Comparison of ENCODE assay signal across 9 mouse cellular contexts in genomic region chr2:45435261-45435980, GRCm38 (mm10).
A peak's percentile ranks its signal among the peaks of the same experiment; 100 is the strongest.
DNase-seq lines count a peak whose midpoint lies in the region; ATAC-seq lines count a peak whose summit lies in the region.
"Had no signal": no experiment of that assay in that cellular context is flagged by ENCODE, and none has a peak within 500 bp of the region (broad histone marks: within the 10 kb centered on the region; RNA-seq: fewer than 3 reads in every experiment).

No protein-coding gene starts in this region.

- DNase-seq in adrenal gland, adult (ENCODE audit: inconsistent age in 2 of 2, low spot score in 1 of 2), result peak; percentile 21 to 65
- DNase-seq in adrenal gland, postnatal 4 days (ENCODE audit: low spot score in 2 of 2), result no peak
- peak; percentile 87 to 91 for DNase-seq in kidney, postnatal 25 days
- no peak for DNase-seq in layer of hippocampus, postnatal 25 days (ENCODE audit: extremely low spot score in 1 of 2, low spot score in 1 of 2)

- no peaks in the 10 kb centered on the region for H3K4me1 ChIP-seq in liver, embryonic 16.5 days (ENCODE audit: control insufficient read depth, low read depth, low read length)
- peaks cover 24% of the 10 kb centered on the region for H3K4me1 ChIP-seq in liver, embryonic 12.5 days
- no peaks in the 10 kb centered on the region for H3K4me1 ChIP-seq in brown adipose tissue, adult 24 weeks (ENCODE audit: control insufficient read depth, insufficient read depth, insufficient read length, low read length)
- H3K4me1 ChIP-seq in neural tube, embryonic 15.5 days, result peaks cover 3% of the 10 kb centered on the region; the same call in 1 of the 2 replicates

- H3K36me3 ChIP-seq in liver, embryonic 16.5 days (ENCODE audit: control insufficient read depth, insufficient read depth), result no peaks in the 10 kb centered on the region
- H3K36me3 ChIP-seq in liver, embryonic 12.5 days, result no peaks in the 10 kb centered on the region
- no peaks in the 10 kb centered on the region for H3K36me3 ChIP-seq in neural tube, embryonic 15.5 days
- H3K36me3 ChIP-seq: embryonic facial prominence, embryonic 12.5 days had no signal

- no peak overlapping the region for H3K9ac ChIP-seq in liver, embryonic 16.5 days (ENCODE audit: low read depth, low read length)
- H3K9ac ChIP-seq in liver, embryonic 12.5 days, result no peak overlapping the region
- no peak overlapping the region for H3K9ac ChIP-seq in neural tube, embryonic 15.5 days (replicated peaks)
- H3K9ac ChIP-seq: embryonic facial prominence, embryonic 12.5 days had no signal

- H3K4me3 ChIP-seq in liver, embryonic 16.5 days (ENCODE audit: low read depth, low read length), result no peak overlapping the region
- no peak overlapping the region for H3K4me3 ChIP-seq in liver, embryonic 12.5 days
- no peak overlapping the region for H3K4me3 ChIP-seq in brown adipose tissue, adult 24 weeks (ENCODE audit: insufficient read depth, low read depth, low read length)
- no peak overlapping the region for H3K4me3 ChIP-seq in neural tube, embryonic 15.5 days (replicated peaks)
- H3K4me3 ChIP-seq: embryonic facial prominence, embryonic 12.5 days had no signal

- ATAC-seq in liver, embryonic 16.5 days (ENCODE audit: low read depth), result peak; percentile 52; the same call in 1 of the 2 replicates
- no peak for ATAC-seq in liver, embryonic 12.5 days
- ATAC-seq in neural tube, embryonic 15.5 days (ENCODE audit: low FRiP score), result no peak

- no peaks in the 10 kb centered on the region for H3K9me3 ChIP-seq in liver, embryonic 16.5 days (replicated peaks; ENCODE audit: control insufficient read depth, low read length)
- no peaks in the 10 kb centered on the region for H3K9me3 ChIP-seq in liver, embryonic 12.5 days (replicated peaks)
- H3K9me3 ChIP-seq in neural tube, embryonic 15.5 days (replicated peaks), result no peaks in the 10 kb centered on the region
- H3K9me3 ChIP-seq: embryonic facial prominence, embryonic 12.5 days had no signal

- H3K27ac ChIP-seq in liver, embryonic 16.5 days (ENCODE audit: low read length), result no peak overlapping the region
- no peak overlapping the region for H3K27ac ChIP-seq in liver, embryonic 12.5 days
- H3K27ac ChIP-seq in brown adipose tissue, adult 24 weeks (replicated peaks; ENCODE audit: low read depth, low read length), result peak overlapping the region; percentile 78
- no peak overlapping the region for H3K27ac ChIP-seq in neural tube, embryonic 15.5 days (replicated peaks)
- H3K27ac ChIP-seq: embryonic facial prominence, embryonic 12.5 days had no signal

- H3K27me3 ChIP-seq in liver, embryonic 16.5 days (ENCODE audit: control insufficient read depth, insufficient read depth, low read depth, low read length), result no peaks in the 10 kb centered on the region
- H3K27me3 ChIP-seq in liver, embryonic 12.5 days (replicated peaks), result no peaks in the 10 kb centered on the region
- H3K27me3 ChIP-seq in neural tube, embryonic 15.5 days (replicated peaks), result no peaks in the 10 kb centered on the region
- H3K27me3 ChIP-seq: embryonic facial prominence, embryonic 12.5 days had no signal

- no peak overlapping the region for H3K4me2 ChIP-seq in liver, embryonic 16.5 days (ENCODE audit: low read depth, low read length)
- no peak overlapping the region for H3K4me2 ChIP-seq in liver, embryonic 12.5 days
- H3K4me2 ChIP-seq in neural tube, embryonic 15.5 days, result no peak overlapping the region
- H3K4me2 ChIP-seq: embryonic facial prominence, embryonic 12.5 days had no signal

- 62% methylated on average over 6 of the region's 6 CpGs for WGBS in liver, embryonic 16.5 days (ENCODE audit: insufficient replicate concordance)
- WGBS in liver, embryonic 12.5 days (ENCODE audit: insufficient replicate concordance), result 74% methylated on average over 6 of the region's 6 CpGs
- WGBS in neural tube, embryonic 15.5 days, result 53% methylated on average over 6 of the region's 6 CpGs

Comparison
In these comparisons a context has a peak if more than half of its experiments do, and no peak if none do; other contexts are left out.
1. DNase-seq: peak in adrenal gland, adult (2 of 2) and kidney, postnatal 25 days (2 of 2); none in adrenal gland, postnatal 4 days (0 of 2) and layer of hippocampus, postnatal 25 days (0 of 2).